Mouse (Mus musculus) gastrocnemius, adult 2 months (tissue): Measurements from ENCODE around the gene Fcrl6. TPM values are rescaled to one million over a fixed set of nuclear protein-coding genes. Genes with fewer than 3 reads are reported as not detected.

ENCODE experiments used
- DNase-seq: peaks from one replicate; pipeline ENCODE4 v3.0.0; 2022
- H3K27ac ChIP-seq: fragments of 200-600 bp; 2 replicates; pipeline ENCODE4 v1.8.1; 2022; ENCODE audit warnings: mild to moderate bottlenecking
- H3K4me3 ChIP-seq: fragments of 200-600 bp; 2 replicates; pipeline ENCODE4 v1.8.1; 2022; ENCODE audit warnings: mild to moderate bottlenecking, moderate library complexity
- CTCF ChIP-seq: fragments of 200-600 bp; IDR thresholded peaks from 2 replicates; pipeline ENCODE4 v1.8.1; 2022; ENCODE audit warnings: antibody characterized with exemption, mild to moderate bottlenecking, moderate library complexity
- intact Hi-C: fragments of 180-260 bp; cut with DNase I; formaldehyde crosslinking; loops from one replicate; pipeline ENCODE4 v1.15.1; 2025
- total RNA-seq, 2 experiments: library from RNA; stranded (reverse); gene quantifications; 2 replicates each; pipeline ENCODE4 v1.2.3; 2021

Gene Fcrl6
- total RNA-seq, 2 experiments from 2014 or later: not detected

GRCm38 (mm10) chr1:172593956-172594355 is 8.4 kb downstream of the Fcrl6 start:
- no peak for TF ChIP-seq CTCF
- no peak overlapping the region for H3K27ac ChIP-seq
- H3K4me3 ChIP-seq: no peak overlapping the region
- intact Hi-C loops: no loop called here
- no peak for DNase-seq

GRCm38 (mm10) chr1:172593321-172593720 is 9.0 kb downstream of the Fcrl6 start:
- H3K27ac ChIP-seq: no peak overlapping the region
- no peak for TF ChIP-seq CTCF
- no peak overlapping the region for H3K4me3 ChIP-seq
- no peak for DNase-seq
- intact Hi-C loops: no loop called here

GRCm38 (mm10) chr1:172590385-172590784 is 12.0 kb downstream of the Fcrl6 start, which contains the start of gene Slamf8:
TSS of gene Slamf8 (minus strand) at chr1:172590568.
- Histone ChIP-seq H3K27ac (no peak within 1 kb of the TSS), H3K4me3 (no peak within 1 kb of the TSS)
- DNase-seq: peak; percentile 54
- no peak for TF ChIP-seq CTCF
- intact Hi-C loops: no loop called here

GRCm38 (mm10) chr1:172585612-172586567 is 16.5 kb downstream of the Fcrl6 start:
- TF ChIP-seq CTCF: no peak
- Histone ChIP-seq H3K27ac (no peak overlapping the region), H3K4me3 (no peak overlapping the region)
- DNase-seq: no peak
- intact Hi-C loops: no loop called here

- H3K27ac ChIP-seq: no peak overlapping the region
- DNase-seq: no peak
- TF ChIP-seq CTCF: no peak
- intact Hi-C loops: no loop called here
- no peak overlapping the region for H3K4me3 ChIP-seq
Measured at GRCm38 (mm10) chr1:172585026-172585425, 17.3 kb downstream of the Fcrl6 start.

- no peak for DNase-seq
- no peak for TF ChIP-seq CTCF
- intact Hi-C loops: no loop called here
- Histone ChIP-seq H3K27ac (no peak overlapping the region), H3K4me3 (no peak overlapping the region)
Measured at GRCm38 (mm10) chr1:172584271-172584670, 18.1 kb downstream of the Fcrl6 start.

GRCm38 (mm10) chr1:172582436-172582835 is 19.9 kb downstream of the Fcrl6 start:
- Histone ChIP-seq H3K27ac (no peak overlapping the region), H3K4me3 (no peak overlapping the region)
- intact Hi-C loops: no loop called here
- DNase-seq: no peak
- no peak for TF ChIP-seq CTCF

- intact Hi-C loops: no loop called here
Measured at GRCm38 (mm10) chr1:172580116-172580515, 22.2 kb downstream of the Fcrl6 start.

GRCm38 (mm10) chr1:172567758-172568157 is 34.6 kb downstream of the Fcrl6 start:
- DNase-seq: no peak
- H3K4me3 ChIP-seq: no peak overlapping the region
- intact Hi-C loops: no loop called here
- TF ChIP-seq CTCF: no peak
- no peak overlapping the region; the same call in 1 of the 2 replicates for H3K27ac ChIP-seq

More at GRCm38 (mm10) chr1:172580116-172580515, 22.2 kb downstream of the Fcrl6 start:
- no peak for TF ChIP-seq CTCF
- Histone ChIP-seq H3K27ac (no peak overlapping the region), H3K4me3 (no peak overlapping the region)
- no peak for DNase-seq

GRCm38 (mm10) chr1:172566131-172566530 is 36.2 kb downstream of the Fcrl6 start:
- no peak for DNase-seq
- Histone ChIP-seq H3K4me3 (no peak overlapping the region), H3K27ac (no peak overlapping the region)
- no peak for TF ChIP-seq CTCF
- intact Hi-C loops: no loop called here

GRCm38 (mm10) chr1:172563465-172563828 is 38.9 kb downstream of the Fcrl6 start:
- H3K27ac ChIP-seq: peak overlapping the region; percentile 79
- H3K4me3 ChIP-seq: peak overlapping the region; percentile 75
- intact Hi-C loops: loop anchor here (1.0 kb wide), 1 partner anchor 35 kb away; no protein-coding TSS in a partner anchor
- DNase-seq: no peak
- no peak for TF ChIP-seq CTCF

- intact Hi-C loops: loop anchor here (1.0 kb wide), 1 partner anchor 35 kb away; no protein-coding TSS in a partner anchor
- peak overlapping the region; percentile 79 for H3K27ac ChIP-seq
Measured at GRCm38 (mm10) chr1:172562641-172563464, 39.5 kb downstream of the Fcrl6 start.

GRCm38 (mm10) chr1:172555638-172556037 is 46.7 kb downstream of the Fcrl6 start, which contains the start of gene Vsig8:
TSS of gene Vsig8 (plus strand) at chr1:172555938.
- TF ChIP-seq CTCF: no peak
- no peak within 1 kb of the TSS for H3K27ac ChIP-seq
- DNase-seq: no peak
- intact Hi-C loops: no loop called here
- H3K4me3 ChIP-seq: no peak within 1 kb of the TSS

More at GRCm38 (mm10) chr1:172562641-172563464, 39.5 kb downstream of the Fcrl6 start:
- DNase-seq: peak; percentile 78
- H3K4me3 ChIP-seq: peak overlapping the region; percentile 75
- peak; percentile 71 for TF ChIP-seq CTCF
